Mouse (Mus musculus) monocyte, adult 2 months (primary cell): Measurements from ENCODE around the gene Ccnk.

Source experiments
- DNase-seq, 2 experiments: peaks; one replicate each; pipeline ENCODE4 v3.0.0; 2022; ENCODE audit warnings: low spot score in 2 of 2, low read depth in 1 of 2

Gene Ccnk

DNA sequence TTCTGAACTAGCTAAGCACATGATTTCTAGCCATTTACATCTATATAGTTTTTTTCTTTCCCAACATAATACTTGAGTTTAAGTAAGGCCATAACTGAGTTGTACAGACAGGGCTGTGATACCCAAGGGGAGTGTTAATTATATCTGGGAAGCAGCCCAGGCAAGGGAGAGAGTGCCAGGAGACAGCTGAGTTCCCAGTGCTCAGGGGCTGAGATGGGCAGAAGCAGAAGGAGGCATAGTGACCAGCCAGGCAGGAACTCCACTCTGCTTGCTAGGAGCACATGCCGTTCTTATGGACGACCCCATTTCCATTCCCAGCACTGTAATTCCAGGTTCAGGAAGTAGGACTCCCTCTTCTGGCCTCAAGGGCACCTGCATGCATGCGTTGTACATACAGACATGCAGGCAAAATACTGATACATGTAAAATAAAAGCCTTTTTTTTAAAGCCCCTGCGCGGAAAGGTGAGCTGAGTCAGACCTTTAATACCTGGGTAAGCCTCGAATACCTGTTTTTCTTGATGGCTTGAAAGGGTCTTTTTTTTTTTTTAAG, 8.2 kb downstream of the Ccnk start:
- no peak for DNase-seq

DNA sequence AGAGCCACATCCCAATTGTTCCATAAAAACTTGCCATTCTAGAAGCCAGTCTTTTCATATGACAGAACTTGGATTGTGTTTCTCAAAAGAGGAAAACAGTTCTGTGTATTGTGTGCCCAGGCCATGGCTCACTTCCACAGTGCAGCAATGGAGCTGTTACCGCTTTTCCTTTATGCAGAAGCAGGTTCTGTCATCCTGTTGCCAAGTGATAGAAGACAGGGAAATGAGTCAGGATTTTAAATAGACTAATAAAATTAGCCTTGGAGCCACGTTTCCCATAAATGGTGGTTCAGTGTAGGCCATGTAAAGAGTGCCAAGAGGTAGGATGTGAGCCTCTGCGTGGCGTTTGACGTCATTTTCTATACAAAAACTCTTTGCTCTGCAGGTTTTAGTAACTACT, 14.5 kb downstream of the Ccnk start:
- no peak for DNase-seq

DNA sequence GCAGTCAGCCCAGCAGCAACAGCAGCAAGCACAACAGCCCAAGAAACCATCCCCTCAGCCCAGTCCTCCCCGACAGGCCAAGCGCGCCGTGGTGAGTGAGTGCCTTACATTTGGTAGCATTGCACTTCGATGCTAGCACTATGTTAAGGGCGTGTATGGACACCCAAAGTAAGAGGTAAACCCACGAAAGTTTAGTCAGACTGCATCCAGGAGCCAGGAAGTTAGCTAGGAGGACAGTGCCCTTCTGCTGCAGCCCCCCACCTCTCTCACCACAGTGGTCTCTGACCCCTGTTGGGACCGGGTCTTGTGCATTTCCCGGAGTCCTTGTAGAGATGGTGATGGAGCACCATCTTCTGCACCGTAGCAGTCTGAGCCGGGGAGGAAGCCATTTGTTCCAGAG, 16.4 kb downstream of the Ccnk start:
- DNase-seq = no peak

DNA sequence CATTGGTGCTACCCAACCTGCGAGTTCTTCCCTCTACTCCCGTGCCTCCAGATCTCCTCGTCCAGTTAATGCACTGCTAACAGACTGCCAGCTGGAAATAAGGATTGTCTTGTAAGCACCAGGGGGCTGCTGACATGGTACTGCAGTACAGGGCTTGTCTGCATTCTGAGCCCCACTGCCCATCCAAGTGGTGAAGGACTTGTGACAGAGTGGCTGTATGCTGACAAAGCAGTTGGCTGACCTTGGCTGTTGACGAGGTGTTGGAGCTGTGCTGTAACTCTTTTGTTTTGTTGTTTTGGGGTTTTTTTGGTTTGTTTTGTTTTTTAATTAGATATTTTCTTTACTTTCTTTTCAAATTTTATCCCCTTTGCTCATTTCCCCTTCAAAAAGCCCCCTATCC, 19.1 kb downstream of the Ccnk start:
- DNase-seq = no peak

DNA sequence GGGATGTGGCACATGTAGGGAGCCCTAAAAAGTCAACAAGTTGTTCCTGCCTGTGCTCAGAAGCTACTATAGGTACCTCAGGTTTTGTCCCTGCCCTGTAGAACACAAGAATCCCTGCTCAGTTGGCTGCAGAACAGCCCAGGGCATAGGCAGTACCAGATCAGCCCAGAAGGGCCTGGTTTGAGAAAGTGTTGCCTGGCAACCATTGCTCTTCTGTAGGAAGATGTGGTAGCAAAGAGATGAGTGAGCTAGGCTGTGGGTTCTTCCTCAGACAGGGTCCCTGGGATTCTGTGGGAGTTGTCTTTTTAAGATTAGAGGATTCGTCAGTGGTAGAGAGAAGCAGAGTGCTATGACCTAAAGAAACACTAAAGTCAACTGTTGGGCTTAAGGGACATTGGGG, 20.7 kb downstream of the Ccnk start:
- DNase-seq = no peak

DNA sequence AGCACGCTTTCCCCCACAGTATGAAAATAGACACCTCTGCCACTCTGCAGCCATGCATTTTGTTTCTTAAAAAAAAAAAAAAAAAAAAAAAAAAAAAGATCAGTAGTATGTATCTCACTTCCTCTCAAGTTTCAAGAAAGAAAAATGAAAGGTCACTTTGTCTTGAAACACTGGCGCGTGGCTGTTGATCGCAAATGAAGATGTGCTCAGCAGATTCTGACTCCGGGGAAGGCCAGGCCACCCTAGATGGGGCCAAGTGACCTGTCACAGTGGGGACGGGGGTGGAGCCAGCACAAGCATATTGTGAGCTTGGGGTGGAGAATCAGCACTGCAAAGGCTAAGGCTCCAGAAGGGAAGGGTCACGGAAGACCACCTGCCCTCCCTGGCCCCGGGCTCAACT, 24.5 kb downstream of the Ccnk start:
- DNase-seq = no peak

DNA sequence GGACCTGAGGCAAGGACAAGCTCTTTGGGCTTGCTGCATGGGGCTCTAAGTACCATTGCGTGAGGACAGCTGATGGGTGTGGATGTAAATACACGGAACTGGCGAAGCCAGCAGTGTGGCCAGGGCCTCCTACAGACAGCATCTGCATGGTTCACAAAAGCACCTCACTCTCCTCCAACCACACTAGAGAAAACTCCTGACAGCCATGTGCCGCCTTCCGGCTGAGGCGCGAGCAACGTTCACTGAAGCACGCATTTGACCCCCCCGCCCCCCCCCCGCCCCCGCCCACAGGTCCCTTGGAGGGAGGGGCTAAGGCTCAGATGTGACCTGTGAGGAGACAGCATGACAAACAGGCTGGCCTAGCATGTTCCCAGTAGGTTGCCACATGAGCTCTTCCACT, 25.6 kb downstream of the Ccnk start:
- no peak for DNase-seq

DNA sequence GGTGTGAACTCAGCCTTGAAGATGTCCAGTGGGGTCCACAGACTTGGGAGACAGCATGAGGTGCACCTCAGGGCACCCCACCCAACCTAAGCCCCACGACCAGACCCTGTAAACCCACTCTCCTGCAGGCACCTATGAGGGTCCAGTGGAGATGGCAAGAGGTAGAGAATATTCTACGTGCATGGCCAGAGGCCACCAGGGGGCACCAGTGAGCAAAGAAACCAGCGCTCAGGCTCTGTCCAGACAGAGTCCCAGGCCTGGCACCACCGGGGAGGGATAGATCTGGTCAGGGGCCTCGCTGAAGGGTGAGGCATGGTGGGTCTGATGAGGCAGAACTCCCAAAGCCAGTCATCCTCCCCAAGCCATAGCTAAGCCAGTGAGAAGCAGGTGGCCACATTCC, 27.3 kb downstream of the Ccnk start:
- DNase-seq = peak in 1 of 2 experiments; percentile 26

DNA sequence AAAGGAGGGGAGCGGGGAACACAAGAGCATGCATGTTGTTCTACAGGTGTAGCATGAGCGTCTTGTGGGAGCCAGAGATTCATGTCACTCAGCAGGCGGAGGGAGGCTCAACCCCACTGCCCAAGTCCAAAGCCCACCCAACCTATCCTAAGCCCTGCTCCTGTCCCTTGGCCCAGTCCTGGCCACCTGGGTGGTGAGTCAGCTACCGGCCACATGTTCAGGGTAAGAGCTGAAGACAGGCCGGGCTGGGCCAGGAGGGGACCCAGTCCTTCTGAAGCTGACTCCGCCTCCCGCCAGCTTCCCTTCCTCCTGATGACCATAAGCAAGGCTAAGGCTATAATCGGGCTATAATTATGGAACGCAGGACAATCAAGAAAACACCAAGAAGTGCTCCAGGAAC, 28.8 kb downstream of the Ccnk start:
- no peak for DNase-seq

DNA sequence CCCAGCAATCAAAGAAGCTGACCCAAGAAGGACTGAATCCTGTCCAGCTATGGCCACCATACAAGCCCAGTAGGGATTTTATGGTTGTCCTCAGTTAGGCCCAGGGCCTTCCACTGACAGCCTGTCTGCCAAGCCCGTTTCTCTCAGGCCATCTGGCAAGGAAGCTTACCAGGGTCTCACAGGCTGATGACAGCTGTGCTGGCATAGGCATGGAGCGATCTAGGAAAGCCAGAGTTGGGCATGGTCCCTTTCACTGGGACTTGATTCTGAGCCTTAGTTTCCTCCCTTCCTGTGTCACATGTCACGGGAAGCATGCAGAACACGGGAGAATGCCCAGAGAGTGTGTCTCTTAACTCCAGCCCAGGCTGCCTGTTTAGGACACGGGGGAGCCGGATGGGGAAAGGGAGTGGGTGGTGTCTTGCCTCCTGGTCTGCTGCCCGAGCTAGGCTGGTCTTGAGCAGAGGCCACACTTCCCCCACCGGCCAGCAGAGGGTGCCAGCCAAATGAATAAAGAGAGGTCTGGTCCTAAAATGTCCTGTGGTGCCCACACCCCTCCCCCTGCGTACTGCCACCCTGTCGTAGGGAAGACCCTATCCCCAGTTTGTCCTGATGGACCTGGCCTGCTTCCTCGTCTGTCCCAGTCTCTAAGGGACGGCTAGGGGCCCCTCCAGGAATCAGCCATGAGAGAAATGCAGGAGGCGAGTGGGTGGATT, 29.5 kb downstream of the Ccnk start:
- DNase-seq = no peak

DNA sequence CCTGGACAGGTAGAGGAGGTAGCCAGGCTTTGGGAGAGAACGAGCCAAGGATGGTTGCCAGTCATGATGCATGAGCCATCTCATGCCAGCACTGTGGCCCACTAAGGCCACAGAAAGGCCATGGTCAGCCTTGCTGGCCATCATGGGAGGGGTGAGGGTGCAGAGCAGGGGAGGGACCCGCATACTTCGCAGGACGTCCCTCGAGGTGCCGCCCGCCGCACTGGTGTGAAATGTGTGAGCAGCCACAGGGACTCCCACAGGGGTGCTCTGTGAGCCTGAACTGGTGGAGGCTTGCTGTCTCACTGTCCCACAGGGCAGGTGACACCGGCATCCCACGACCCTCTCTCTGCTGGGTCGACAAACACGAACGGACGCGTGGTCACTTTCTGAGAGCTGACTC, 31.2 kb downstream of the Ccnk start:
- no peak for DNase-seq

DNA sequence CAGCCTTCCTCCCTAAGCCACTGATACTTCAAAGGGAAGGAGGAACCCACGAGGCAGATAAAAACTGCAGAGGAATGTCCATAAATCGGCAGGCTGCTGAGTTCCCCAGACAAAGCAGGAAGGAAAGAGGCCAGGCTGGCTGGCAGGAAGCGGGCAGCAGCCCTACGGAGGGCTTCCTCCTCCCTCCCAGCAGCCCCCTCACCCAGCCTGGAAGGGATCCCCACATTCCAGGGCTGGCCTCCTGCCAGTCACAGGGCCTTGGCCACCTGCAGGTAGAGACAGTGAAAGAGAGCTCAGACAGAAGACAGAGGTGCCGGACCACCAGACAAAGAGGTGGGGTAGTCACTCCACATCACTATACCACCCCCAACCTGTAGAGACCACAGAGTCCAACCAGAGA, 32.7 kb downstream of the Ccnk start:
- no peak for DNase-seq

DNA sequence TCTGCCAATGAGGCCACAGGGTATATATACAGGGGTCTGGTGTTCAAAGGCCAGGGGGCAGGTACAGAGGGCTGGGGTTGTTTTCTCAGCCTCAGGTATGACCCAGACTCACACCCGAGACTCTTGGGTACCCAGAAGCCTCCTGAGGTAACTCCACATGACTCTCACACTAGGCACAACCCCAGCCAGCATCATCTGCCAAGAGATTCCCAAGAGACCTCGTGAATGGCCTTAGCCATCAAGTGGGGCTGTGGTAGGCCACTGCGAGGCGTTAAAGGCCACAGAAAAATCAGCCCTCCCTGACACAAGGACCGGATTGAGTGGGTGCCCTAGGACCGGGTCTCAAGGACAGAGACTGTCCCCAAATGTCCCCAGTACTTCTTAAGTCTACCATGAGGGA, 33.1 kb downstream of the Ccnk start:
- DNase-seq = no peak

DNA sequence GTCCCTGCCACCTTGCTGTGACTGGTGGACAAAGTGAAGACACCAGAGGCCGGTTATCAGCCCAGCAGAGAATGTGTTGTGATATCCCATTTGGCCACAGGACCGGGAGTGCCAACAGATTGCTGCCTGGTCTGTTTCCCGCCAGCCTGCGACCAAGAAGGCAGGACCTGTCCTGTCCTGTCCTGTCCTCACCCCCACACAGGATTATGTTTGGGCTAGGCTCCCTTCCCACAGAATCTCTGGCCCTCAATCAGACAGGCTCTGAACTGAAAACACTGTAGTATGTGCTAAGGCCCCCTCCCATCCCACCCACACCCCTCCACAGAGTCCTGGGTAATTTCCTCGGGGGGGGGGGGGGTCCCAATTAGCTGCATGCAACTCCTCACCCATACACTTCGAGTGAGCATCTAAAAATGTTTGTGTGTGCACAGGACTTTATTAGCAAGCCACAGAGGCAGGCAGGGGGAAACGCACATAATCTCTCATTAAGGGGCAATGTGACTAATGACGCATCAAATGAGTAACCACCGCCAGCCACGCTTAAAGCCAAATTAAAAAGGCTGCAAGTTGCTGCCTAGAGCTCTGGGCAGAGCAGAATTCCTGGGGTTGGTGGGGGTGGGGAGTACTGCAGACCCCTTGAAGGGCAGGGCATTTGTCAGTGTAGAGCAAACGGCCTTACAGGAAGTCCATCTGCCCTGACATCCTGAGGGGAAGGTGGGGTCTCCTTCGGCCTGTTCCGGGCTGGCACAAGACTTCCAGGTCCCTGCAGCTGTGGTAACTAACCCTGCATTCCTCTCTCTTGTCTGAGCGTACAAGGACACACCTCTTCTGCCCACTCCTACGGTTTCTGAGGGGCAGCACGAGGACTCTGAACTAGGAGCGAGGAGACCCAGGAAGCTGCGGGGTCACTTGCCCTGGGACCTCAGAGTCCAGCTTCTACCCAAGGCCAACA, 34.0 kb downstream of the Ccnk start:
- DNase-seq = no peak

DNA sequence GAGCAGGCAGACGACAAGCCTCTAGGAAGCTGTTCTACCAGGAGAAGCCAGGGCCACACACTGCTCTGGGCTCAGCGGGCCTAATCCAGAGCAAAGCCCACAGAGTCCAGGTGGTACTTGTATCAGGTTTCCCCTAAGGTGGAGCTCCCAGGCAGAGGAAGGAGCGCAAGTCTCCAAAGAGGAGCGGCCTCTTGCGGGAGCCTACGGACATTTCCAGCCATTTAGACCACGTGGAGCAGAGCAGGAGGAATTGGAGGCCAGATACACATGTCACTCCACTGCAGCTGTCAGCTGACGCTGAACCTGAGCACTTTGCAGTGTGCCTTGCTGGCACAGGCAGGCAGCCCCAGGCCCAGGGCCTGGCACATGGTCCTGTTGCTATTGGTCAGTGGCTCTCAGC, 35.7 kb downstream of the Ccnk start:
- no peak for DNase-seq

DNA sequence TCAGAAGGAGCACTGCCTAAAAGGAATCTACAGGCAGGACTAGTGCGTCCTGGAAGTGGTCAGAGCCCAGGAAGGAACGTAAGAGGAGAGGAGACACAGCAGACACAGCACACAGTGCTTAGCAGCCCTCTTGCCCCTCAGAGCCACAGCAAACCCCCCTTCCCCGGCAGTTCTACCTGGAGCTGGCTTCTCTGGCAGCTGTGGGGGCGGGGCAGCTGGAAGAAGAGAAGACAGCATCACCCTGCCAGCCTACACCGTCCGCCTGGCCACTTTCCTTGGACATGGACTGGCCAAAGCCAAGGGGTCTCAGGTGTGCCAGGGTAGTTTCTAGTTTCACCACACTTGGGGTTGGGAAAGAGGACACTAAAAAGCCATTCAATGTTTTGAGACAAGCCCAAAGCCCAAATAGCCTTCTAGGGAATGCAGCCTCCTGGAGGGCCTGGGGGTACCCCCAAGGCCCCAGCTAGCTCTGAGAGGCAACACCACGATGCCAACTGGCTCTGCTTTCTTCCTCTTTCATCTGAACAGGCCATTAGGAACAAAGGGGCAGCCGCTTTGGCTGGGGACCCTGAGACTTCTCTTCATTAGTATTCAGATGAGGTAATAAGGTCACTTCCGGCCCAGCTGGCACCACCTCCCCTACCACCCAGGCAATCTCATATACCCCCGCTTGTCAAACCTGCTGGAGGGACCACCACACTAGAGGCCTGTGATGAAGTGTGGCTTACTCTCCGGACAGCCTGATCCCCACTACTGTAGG, 37.4 kb downstream of the Ccnk start:
- DNase-seq = no peak

DNA sequence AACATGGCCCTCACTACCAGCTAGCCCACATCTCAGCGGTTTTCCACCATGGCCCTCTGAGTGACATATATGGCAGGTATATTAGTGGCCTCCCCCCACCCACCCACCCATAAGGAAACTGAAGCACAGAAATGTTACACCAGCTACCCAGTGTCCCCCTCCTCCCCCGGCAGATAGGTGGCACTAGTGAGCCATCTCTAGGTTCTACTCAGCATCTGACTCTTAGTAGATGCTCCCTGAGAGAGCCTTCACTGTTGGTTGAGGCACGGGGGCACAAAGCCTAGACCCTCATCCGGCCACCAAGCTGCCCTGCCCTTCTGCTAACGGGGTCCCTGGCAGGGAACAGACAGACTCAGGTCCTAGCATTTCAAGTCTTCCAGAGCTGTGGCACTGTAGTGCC, 38.2 kb downstream of the Ccnk start:
- no peak for DNase-seq

DNA sequence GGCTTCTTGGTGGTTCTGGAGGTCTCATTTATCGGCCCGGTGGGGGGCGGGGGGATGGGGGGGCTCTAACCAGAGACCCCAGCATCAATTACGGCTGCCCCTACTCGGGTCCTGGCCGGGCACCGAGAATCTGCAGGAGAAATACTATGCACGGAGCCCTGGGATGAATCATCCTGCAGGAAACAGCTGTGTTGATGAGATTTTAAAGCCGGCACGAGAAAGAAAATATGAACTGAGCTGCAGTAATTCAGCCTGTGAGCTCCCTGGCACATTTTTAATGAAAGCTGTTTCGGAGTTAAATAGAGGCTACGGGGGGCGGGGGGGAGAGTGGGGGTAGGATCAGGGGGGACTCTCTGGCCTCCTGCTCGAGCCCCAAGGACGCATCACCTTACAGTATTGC, 39.8 kb downstream of the Ccnk start:
- no peak for DNase-seq

DNA sequence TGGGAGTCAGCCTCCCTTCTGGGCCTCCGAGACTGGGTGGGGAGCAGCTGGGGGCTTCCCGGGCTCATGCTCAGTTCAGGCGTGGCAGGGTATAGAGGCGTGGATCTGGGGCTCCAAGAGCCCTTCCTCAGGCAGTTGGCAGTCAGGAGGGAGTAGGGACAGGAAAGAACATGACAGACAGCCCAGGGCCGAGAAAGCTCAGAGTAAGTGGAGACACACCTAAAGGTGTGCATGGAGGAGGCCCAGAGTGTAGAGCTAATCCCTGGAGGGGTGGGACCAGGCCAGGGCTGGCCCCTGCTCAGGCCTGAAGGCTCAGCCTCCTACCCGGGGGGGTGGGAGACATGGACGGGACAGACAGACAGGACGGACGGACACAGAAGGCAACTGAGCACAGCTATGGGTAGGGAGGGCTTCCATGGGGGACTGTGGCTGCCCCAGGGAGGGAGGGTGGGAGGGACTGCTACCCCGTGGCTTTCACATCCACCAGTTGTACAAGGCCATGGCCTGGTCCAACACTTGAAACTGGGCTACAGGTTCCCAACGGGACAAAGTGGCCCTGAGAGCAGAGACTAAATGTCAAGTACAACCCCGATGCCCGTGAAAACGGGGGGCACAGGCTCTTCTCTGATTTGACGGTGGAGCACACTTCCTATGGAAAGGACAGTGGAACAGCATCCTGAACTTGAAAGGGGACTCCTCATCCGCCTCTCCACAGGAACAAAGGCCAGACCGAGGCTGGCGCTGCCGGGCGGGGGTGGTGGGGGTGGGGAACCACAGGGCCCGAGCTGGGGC, 40.6 kb downstream of the Ccnk start:
- no peak for DNase-seq

DNA sequence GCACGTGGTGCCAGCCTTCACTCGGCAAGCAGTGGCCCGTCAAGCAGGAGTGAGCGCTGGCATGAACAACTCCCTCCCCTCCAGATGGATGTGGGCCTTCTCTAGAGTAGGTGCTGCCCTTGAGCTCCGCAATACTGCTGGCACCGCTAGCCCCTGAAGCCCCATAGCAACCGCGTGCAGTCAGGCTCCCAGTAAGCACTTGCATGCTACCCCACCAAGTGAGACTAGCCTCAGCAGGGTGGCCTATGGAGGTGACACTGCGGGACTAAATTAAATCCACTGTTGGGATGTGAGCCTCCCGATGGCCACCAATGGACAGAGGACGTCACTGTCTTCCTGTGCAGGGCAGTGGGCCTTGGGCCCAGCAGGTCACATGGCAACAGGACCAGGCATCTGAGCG, 41.2 kb downstream of the Ccnk start:
- DNase-seq = no peak

DNA sequence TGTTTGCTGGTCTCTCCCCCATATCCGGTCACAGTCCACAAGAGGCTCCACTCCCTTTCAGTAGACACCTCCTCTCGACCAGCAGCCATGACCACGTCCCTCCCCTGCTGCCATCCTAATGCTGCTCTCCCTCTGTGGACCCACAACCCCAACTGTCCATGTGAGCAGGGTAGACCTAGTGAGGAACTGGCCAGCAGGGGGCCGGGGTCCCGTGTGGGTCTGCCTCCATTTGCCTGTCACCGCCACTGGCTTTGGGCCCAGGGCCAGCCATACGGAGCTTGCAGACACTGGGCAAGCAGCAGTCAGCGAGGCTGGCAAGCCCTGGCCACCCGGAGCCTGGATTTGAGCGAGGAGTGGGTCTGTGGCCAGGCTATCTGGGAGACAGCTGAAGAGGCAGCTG, 41.8 kb downstream of the Ccnk start:
- no peak for DNase-seq
